Mouse (Mus musculus) heart, adult 9 months (tissue): Measurements from ENCODE around the gene Gm17521.
"Not testable (repeated sequence)": the region's sequence is repeated elsewhere in the genome, so short reads cannot be mapped to it uniquely, and the experiment has no call there.

Experiments used
- DNase-seq, 2 experiments: peaks; one replicate each; pipeline ENCODE4 v3.0.0; 2022; ENCODE audit warnings: low spot score in 2 of 2

The Gm17521 gene

GRCm38 (mm10) chrX:123029569-123029968 lies at the start of gene Gm17521:
Gm17521 (minus strand) TSS chrX:123029669.
- not testable (repeated sequence) for DNase-seq

GRCm38 (mm10) chrX:123043956-123044355 lies 14.5 kb upstream of the Gm17521 start:
- no peak for DNase-seq

GRCm38 (mm10) chrX:123043516-123043915 lies 14.0 kb upstream of the Gm17521 start:
- DNase-seq, result no peak
